Mouse (Mus musculus) erythroblast, adult 5-6 weeks (primary cell): ENCODE measurements around the gene Srd5a3. TPM values are rescaled to one million over a fixed set of nuclear protein-coding genes. Genes with fewer than 3 reads are reported as not detected.
"Not testable (repeated sequence)": the region's sequence is repeated elsewhere in the genome, so short reads cannot be mapped to it uniquely, and the experiment has no call there.

ENCODE experiments used
- ATAC-seq: replicated peaks from 2 replicates; pipeline ENCODE4 v1.8.0; 2016; ENCODE audit warnings: moderate number of reproducible peaks, mild to moderate bottlenecking, moderate TSS enrichment, inconsistent platforms; ENCODE audit not compliant: poor library complexity, low FRiP score, severe bottlenecking
- total RNA-seq, 2 experiments: library from RNA; stranded (forward) in 1 of 2; stranded (reverse) in 1 of 2; fragments of 150-400 nt in 1 of 2; fragments of 200-764, 138-1000 nt in 1 of 2; gene quantifications; 2 replicates each; pipeline versions ENCODE4 v1.2.3 to v1.2.4; 2015 to 2017; ENCODE audit warnings: low replicate concordance in 2 of 2

Srd5a3 gene
- total RNA-seq (2015; ENCODE audit: low replicate concordance) (7.1 and 9.2 TPM in 2 replicates), total RNA-seq (2017; ENCODE audit: low replicate concordance) (3.8 and 10.3 TPM in 2 replicates)

- peak; percentile 95 for ATAC-seq
Measured at GRCm38 (mm10) chr5:76139808-76140729, at the start of gene Srd5a3. Gene Srd5a3 (plus strand): TSS chr5:76140271.

GRCm38 (mm10) chr5:76103809-76104208, 36.3 kb upstream of the Srd5a3 start:
- ATAC-seq: not testable (repeated sequence)

- no peak for ATAC-seq
Measured at GRCm38 (mm10) chr5:76107306-76107705, 32.8 kb upstream of the Srd5a3 start.

- no peak for ATAC-seq
Measured at GRCm38 (mm10) chr5:76108496-76108895, 31.6 kb upstream of the Srd5a3 start.

GRCm38 (mm10) chr5:76111173-76111572, 28.9 kb upstream of the Srd5a3 start:
- no peak for ATAC-seq

- ATAC-seq: no peak
Measured at GRCm38 (mm10) chr5:76112016-76112415, 28.1 kb upstream of the Srd5a3 start.

GRCm38 (mm10) chr5:76115436-76116041, 24.5 kb upstream of the Srd5a3 start:
- ATAC-seq: no peak

- ATAC-seq: no peak
Measured at GRCm38 (mm10) chr5:76118441-76118840, 21.6 kb upstream of the Srd5a3 start.

GRCm38 (mm10) chr5:76120634-76121033, 19.4 kb upstream of the Srd5a3 start:
- ATAC-seq: no peak

- no peak for ATAC-seq
Measured at GRCm38 (mm10) chr5:76127584-76128316, 12.3 kb upstream of the Srd5a3 start.

- no peak for ATAC-seq
Measured at GRCm38 (mm10) chr5:76130292-76130691, 9.8 kb upstream of the Srd5a3 start.

- ATAC-seq: no peak
Measured at GRCm38 (mm10) chr5:76131990-76132389, 8.1 kb upstream of the Srd5a3 start.

- ATAC-seq: no peak
Measured at GRCm38 (mm10) chr5:76135644-76136043, 4.4 kb upstream of the Srd5a3 start.

- ATAC-seq: no peak
Measured at GRCm38 (mm10) chr5:76136271-76136670, 3.8 kb upstream of the Srd5a3 start.

GRCm38 (mm10) chr5:76137586-76137985, 2.5 kb upstream of the Srd5a3 start:
- ATAC-seq: no peak

GRCm38 (mm10) chr5:76138071-76138470, 2.0 kb upstream of the Srd5a3 start:
- ATAC-seq: no peak

GRCm38 (mm10) chr5:76138512-76138911, 1.6 kb upstream of the Srd5a3 start:
- ATAC-seq: no peak

GRCm38 (mm10) chr5:76139171-76139671, 850 bp upstream of the Srd5a3 start:
- no peak for ATAC-seq

GRCm38 (mm10) chr5:76140730-76141066, 627 bp downstream of the Srd5a3 start:
- peak; percentile 51 for ATAC-seq

- ATAC-seq: no peak
Measured at GRCm38 (mm10) chr5:76143356-76143755, 3.3 kb downstream of the Srd5a3 start.
